Mouse (Mus musculus): ENCODE results near the gene Atl1. TPM values are rescaled to one million over a fixed set of nuclear protein-coding genes. Genes with fewer than 3 reads are reported as not detected.

Gene Atl1
- polyA plus RNA-seq, 1 experiment = 10.2 TPM

GRCm38 (mm10) chr12:69879172-69879665 is 13.2 kb upstream of the Atl1 start:
- H3K4me1 ChIP-seq (ENCODE audit: control insufficient read depth, insufficient read depth, low read length) = peaks cover 2% of the 10 kb centered on the region
- no peak overlapping the region for H3K9ac ChIP-seq (ENCODE audit: low read depth, poor library complexity, severe bottlenecking)
- TF ChIP-seq EP300 (IDR thresholded peaks at IDR 0.05; ENCODE audit: insufficient read depth, low read depth, low read length) (peak; percentile 45; the same call in 1 of the 2 replicates), POLR2A (IDR thresholded peaks at IDR 0.05; ENCODE audit: insufficient read depth, low read length) (no peak), CTCF (IDR thresholded peaks at IDR 0.05; ENCODE audit: low read depth, low read length) (no peak)
- H3K9me3 ChIP-seq (replicated peaks; ENCODE audit: control insufficient read depth, insufficient read depth, low read length, poor library complexity, severe bottlenecking) = no peaks in the 10 kb centered on the region
- H3K27me3 ChIP-seq (ENCODE audit: control insufficient read depth, insufficient read depth, low read length, poor library complexity, severe bottlenecking) = no peaks in the 10 kb centered on the region
- H3K4me3 ChIP-seq (ENCODE audit: low read depth, low read length) = no peak overlapping the region
- H3K27ac ChIP-seq (ENCODE audit: insufficient read depth, low read length) = peak overlapping the region; percentile 52
- H3K36me3 ChIP-seq (ENCODE audit: control insufficient read depth, insufficient read depth, low read length, poor library complexity, severe bottlenecking) = no peaks in the 10 kb centered on the region

DNA sequence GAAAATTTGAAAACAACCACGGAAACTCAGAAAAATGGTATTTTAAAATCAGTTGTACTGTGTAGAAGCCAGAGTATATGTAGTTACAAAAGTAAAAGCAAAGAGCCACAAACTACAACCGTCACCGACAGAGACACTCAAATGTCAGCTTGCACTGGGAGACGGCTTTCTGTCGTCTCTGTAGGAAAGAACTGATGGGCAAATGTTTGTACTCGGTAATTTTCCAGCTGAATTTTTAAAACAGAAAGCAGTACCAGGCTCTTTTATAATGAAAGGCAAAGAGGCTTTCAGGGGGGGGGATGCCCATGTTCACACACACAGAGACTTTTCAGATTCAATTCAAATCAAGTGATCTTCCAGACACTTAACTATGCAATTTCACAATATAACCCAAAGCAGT is 12.7 kb upstream of the Atl1 start:
- Histone ChIP-seq H3K36me3 (ENCODE audit: control insufficient read depth, insufficient read depth, low read length, poor library complexity, severe bottlenecking) (no peaks in the 10 kb centered on the region), H3K27me3 (ENCODE audit: control insufficient read depth, insufficient read depth, low read length, poor library complexity, severe bottlenecking) (no peaks in the 10 kb centered on the region), H3K9me3 (replicated peaks; ENCODE audit: control insufficient read depth, insufficient read depth, low read length, poor library complexity, severe bottlenecking) (no peaks in the 10 kb centered on the region), H3K9ac (ENCODE audit: low read depth, poor library complexity, severe bottlenecking) (no peak overlapping the region), H3K27ac (ENCODE audit: insufficient read depth, low read length) (peak overlapping the region; percentile 52), H3K4me1 (ENCODE audit: control insufficient read depth, insufficient read depth, low read length) (peaks cover 2% of the 10 kb centered on the region), H3K4me3 (ENCODE audit: low read depth, low read length) (no peak overlapping the region)
- no peak for TF ChIP-seq EP300 (IDR thresholded peaks at IDR 0.05; ENCODE audit: insufficient read depth, low read depth, low read length)
- TF ChIP-seq CTCF (IDR thresholded peaks at IDR 0.05; ENCODE audit: low read depth, low read length) = no peak
- TF ChIP-seq POLR2A (IDR thresholded peaks at IDR 0.05; ENCODE audit: insufficient read depth, low read length) = no peak

DNA sequence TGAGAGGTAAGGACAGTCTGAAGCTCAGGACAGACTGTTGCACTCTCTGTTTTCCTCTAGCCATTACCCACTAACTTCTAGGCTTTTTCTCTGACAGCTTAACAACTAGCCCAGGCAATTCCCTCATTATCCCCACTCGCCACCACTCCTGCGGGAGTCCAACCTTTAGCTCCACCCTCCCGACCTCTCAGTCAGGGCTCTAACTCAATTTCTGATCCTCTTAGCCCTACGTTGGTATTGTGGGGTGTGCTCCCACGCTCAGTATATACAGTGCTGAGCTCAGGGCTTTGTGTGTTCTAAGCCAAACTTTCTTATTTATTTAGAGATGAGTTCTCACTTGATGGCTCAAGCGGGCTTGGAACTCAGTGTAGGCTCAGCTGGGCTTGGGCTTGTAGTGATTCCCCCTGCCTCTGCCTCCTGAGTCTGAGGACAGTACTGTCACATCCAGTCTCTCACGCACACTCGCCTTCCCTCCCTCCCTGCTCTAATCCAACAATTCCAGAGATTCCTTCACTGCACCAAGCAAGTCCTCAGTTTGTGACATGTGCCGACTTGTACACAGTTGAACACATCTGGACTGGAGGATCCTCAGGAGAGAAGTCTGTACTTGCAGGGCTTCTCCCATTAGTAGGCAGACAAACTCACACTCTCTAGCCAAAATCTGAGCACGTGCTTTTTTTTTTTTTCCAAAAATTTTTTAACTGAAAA is 11.1 kb upstream of the Atl1 start:
- Histone ChIP-seq H3K9me3 (replicated peaks; ENCODE audit: control insufficient read depth, insufficient read depth, low read length, poor library complexity, severe bottlenecking) (no peaks in the 10 kb centered on the region), H3K4me3 (ENCODE audit: low read depth, low read length) (no peak overlapping the region), H3K4me1 (ENCODE audit: control insufficient read depth, insufficient read depth, low read length) (peaks cover 2% of the 10 kb centered on the region), H3K27ac (ENCODE audit: insufficient read depth, low read length) (peak overlapping the region; percentile 81), H3K36me3 (ENCODE audit: control insufficient read depth, insufficient read depth, low read length, poor library complexity, severe bottlenecking) (no peaks in the 10 kb centered on the region), H3K9ac (ENCODE audit: low read depth, poor library complexity, severe bottlenecking) (no peak overlapping the region), H3K27me3 (ENCODE audit: control insufficient read depth, insufficient read depth, low read length, poor library complexity, severe bottlenecking) (no peaks in the 10 kb centered on the region)
- TF ChIP-seq CTCF (IDR thresholded peaks at IDR 0.05; ENCODE audit: low read depth, low read length) = no peak
- no peak for TF ChIP-seq POLR2A (IDR thresholded peaks at IDR 0.05; ENCODE audit: insufficient read depth, low read length)
- no peak for TF ChIP-seq EP300 (IDR thresholded peaks at IDR 0.05; ENCODE audit: insufficient read depth, low read depth, low read length)

- Histone ChIP-seq H3K4me1 (ENCODE audit: control insufficient read depth, insufficient read depth, low read length) (peaks cover 2% of the 10 kb centered on the region), H3K27ac (ENCODE audit: insufficient read depth, low read length) (no peak overlapping the region), H3K36me3 (ENCODE audit: control insufficient read depth, insufficient read depth, low read length, poor library complexity, severe bottlenecking) (no peaks in the 10 kb centered on the region), H3K9me3 (replicated peaks; ENCODE audit: control insufficient read depth, insufficient read depth, low read length, poor library complexity, severe bottlenecking) (no peaks in the 10 kb centered on the region), H3K27me3 (ENCODE audit: control insufficient read depth, insufficient read depth, low read length, poor library complexity, severe bottlenecking) (no peaks in the 10 kb centered on the region), H3K4me3 (ENCODE audit: low read depth, low read length) (no peak overlapping the region), H3K9ac (ENCODE audit: low read depth, poor library complexity, severe bottlenecking) (no peak overlapping the region)
- TF ChIP-seq CTCF (IDR thresholded peaks at IDR 0.05; ENCODE audit: low read depth, low read length) (no peak), EP300 (IDR thresholded peaks at IDR 0.05; ENCODE audit: insufficient read depth, low read depth, low read length) (no peak), POLR2A (IDR thresholded peaks at IDR 0.05; ENCODE audit: insufficient read depth, low read length) (no peak)
Measured at GRCm38 (mm10) chr12:69884053-69884452, 8.4 kb upstream of the Atl1 start.

DNA sequence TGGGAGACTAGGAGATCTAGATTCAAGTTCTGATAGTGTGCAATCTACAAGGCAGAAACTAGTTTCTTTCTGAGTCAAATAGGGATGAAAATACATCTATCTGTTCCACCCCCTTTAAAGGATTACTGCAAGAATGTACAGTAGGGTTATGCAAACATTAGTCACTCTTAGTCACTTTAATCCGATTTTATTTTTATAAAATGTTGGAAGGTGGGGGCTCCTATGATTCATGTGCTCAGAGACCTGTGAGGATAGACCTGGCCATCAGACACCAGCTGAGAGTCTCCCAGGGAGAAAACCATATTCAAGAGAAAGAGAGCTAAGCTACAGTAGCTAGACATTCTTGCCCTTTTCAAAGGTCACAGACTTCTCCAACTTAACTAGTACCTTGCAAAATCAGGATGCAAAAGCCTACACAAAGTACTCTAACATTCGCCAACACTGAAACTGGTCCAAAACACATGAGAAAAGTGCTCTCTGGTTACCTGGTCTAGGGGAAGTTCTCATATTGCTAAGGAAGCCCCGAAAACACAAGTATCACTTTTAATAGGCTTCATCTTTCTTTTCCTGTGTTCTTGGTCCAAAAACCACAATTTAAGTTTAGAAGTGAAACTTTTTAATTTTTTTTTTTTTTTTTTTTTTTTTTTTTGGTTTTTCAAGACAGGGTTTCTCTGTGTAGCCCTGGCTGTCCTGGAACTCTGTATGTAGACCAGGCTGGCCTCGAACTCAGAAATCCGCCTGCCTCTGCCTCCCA is 7.1 kb upstream of the Atl1 start:
- no peak for TF ChIP-seq EP300 (IDR thresholded peaks at IDR 0.05; ENCODE audit: insufficient read depth, low read depth, low read length)
- TF ChIP-seq CTCF (IDR thresholded peaks at IDR 0.05; ENCODE audit: low read depth, low read length) = no peak
- no peak for TF ChIP-seq POLR2A (IDR thresholded peaks at IDR 0.05; ENCODE audit: insufficient read depth, low read length)
- no peak overlapping the region for H3K27ac ChIP-seq (ENCODE audit: insufficient read depth, low read length)
- no peaks in the 10 kb centered on the region for H3K9me3 ChIP-seq (replicated peaks; ENCODE audit: control insufficient read depth, insufficient read depth, low read length, poor library complexity, severe bottlenecking)
- H3K27me3 ChIP-seq (ENCODE audit: control insufficient read depth, insufficient read depth, low read length, poor library complexity, severe bottlenecking) = no peaks in the 10 kb centered on the region
- H3K4me1 ChIP-seq (ENCODE audit: control insufficient read depth, insufficient read depth, low read length) = peaks cover 3% of the 10 kb centered on the region
- H3K36me3 ChIP-seq (ENCODE audit: control insufficient read depth, insufficient read depth, low read length, poor library complexity, severe bottlenecking) = no peaks in the 10 kb centered on the region
- H3K9ac ChIP-seq (ENCODE audit: low read depth, poor library complexity, severe bottlenecking) = no peak overlapping the region
- H3K4me3 ChIP-seq (ENCODE audit: low read depth, low read length) = no peak overlapping the region

- H3K36me3 ChIP-seq (ENCODE audit: control insufficient read depth, insufficient read depth, low read length, poor library complexity, severe bottlenecking) = no peaks in the 10 kb centered on the region
- no peak overlapping the region for H3K4me3 ChIP-seq (ENCODE audit: low read depth, low read length)
- no peak overlapping the region for H3K9ac ChIP-seq (ENCODE audit: low read depth, poor library complexity, severe bottlenecking)
- H3K4me1 ChIP-seq (ENCODE audit: control insufficient read depth, insufficient read depth, low read length) = peaks cover 2% of the 10 kb centered on the region
- no peaks in the 10 kb centered on the region for H3K9me3 ChIP-seq (replicated peaks; ENCODE audit: control insufficient read depth, insufficient read depth, low read length, poor library complexity, severe bottlenecking)
- TF ChIP-seq POLR2A (IDR thresholded peaks at IDR 0.05; ENCODE audit: insufficient read depth, low read length) = no peak
- TF ChIP-seq EP300 (IDR thresholded peaks at IDR 0.05; ENCODE audit: insufficient read depth, low read depth, low read length) = no peak
- TF ChIP-seq CTCF (IDR thresholded peaks at IDR 0.05; ENCODE audit: low read depth, low read length) = no peak
- H3K27me3 ChIP-seq (ENCODE audit: control insufficient read depth, insufficient read depth, low read length, poor library complexity, severe bottlenecking) = no peaks in the 10 kb centered on the region
- H3K27ac ChIP-seq (ENCODE audit: insufficient read depth, low read length) = no peak overlapping the region
Measured at GRCm38 (mm10) chr12:69887776-69888175, 4.6 kb upstream of the Atl1 start.

All from ES-Bruce4 (cell line).